Mouse (Mus musculus) CH12.LX (cell line): ENCODE results near the gene Asic2.

Experiments used
- POLR2A ChIP-seq: IDR thresholded peaks from 2 replicates; pipeline ENCODE4 v1.6.1; 2011; ENCODE audit warnings: low read depth, mild to moderate bottlenecking, improper control_type of control experiment, low read length
- ZMIZ1 ChIP-seq: IDR thresholded peaks from 2 replicates; pipeline ENCODE4 v1.6.1; 2012; ENCODE audit warnings: low read depth, mild to moderate bottlenecking, inconsistent platforms, low read length, improper control_type of control experiment

- no peak for TF ChIP-seq ZMIZ1
- no peak for TF ChIP-seq POLR2A
These were observed 357.8 kb downstream of the Asic2 start for GRCm38 (mm10) chr11:81610506-81610905.
